Mouse (Mus musculus): ENCODE results near the gene Cyp2j7.
A peak's percentile ranks its signal among the peaks of the same experiment; 100 is the strongest.
"Not testable (repeated sequence)": the region's sequence is repeated elsewhere in the genome, so short reads cannot be mapped to it uniquely, and the experiment has no call there.

Gene Cyp2j7

DNA sequence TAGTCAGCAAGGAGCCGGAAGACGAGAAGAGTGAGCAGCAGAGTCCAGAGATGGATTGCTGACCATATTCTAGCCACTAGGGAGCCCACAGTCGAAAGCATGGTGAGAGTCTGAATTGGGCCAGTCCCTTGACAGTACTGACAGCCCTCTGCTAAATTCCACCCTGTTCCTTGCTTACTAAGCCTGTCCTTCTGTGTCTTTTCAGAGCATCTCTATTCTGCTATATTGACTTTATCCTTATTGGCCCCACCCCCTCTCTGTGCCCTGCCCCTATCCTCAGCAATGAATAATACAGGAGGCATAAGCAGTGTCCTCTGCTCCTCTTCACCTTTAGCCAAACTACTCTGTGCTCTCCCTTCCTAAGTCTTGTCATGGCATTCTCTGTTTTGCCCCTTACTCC is at the start of gene Cyp2j7:
Gene Cyp2j7 (minus strand): TSS at position 101 of the 400 bp plus-strand sequence.
- no peak for DNase-seq (ENCODE audit: low spot score)

GRCm38 (mm10) chr4:96276896-96277295 is 40.4 kb upstream of the Cyp2j7 start:
- DNase-seq (ENCODE audit: low spot score): not testable (repeated sequence)

DNA sequence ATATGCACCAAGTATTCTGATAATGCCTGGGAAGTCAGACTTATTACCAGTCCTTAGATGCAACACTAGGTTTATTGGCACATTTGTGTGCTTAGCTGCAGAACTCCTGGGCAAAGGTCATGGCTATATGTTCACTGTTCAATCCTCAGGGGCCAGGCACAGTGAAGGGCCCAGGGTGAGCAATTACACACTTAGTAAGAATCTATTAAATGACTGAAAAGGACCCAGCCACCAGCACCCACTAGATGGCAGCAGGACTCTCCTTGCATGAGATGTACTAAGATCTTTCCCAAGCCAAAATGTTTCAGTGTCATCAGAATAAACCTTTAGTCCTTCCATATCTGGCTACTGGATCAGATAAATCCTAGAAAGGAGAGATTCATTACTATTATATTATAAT is 37.4 kb upstream of the Cyp2j7 start:
- peak; percentile 39 for DNase-seq (ENCODE audit: low spot score)

DNA sequence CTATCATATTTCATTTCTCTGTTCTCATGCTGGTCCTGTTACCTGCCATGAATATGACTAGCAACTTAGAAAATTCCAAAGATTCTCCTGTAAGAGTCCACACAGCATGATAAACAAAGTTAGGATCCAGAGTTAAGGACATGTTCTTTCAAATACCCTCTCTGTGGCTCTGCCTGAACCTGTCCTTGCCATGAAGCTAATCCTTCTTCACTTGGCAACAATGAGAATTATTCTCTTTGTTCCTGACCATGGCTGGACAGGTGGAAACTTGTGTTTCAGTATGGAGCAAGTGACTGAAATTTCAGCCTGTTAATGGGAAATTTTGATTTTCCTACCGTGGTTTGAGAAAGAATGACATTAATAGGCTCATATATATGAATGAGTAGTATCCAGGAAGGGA is 39.8 kb downstream of the Cyp2j7 start:
- DNase-seq (ENCODE audit: low spot score): no peak

DNA sequence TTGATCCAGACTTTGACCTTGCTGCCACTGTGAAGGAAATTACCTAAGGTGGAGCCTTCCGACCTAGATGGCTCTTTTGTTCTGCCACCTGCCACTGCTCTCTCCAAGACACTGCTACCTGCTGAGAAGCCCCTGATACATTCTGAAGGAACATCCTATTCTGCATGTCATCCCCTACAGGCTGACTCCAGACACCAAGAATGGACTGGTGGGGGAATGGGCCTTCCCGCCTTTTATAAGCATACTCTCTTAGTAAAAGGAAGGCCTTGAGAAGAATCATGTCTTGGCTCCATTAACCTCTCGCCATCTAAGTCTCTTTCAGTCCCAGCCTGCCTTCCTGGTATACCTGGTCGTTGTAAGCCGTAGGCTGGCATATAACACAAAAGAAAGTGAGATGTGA is 47.1 kb downstream of the Cyp2j7 start:
- DNase-seq (ENCODE audit: low spot score): not testable (repeated sequence)

- DNase-seq (ENCODE audit: low spot score): not testable (repeated sequence)
These were observed 47.8 kb downstream of the Cyp2j7 start for GRCm38 (mm10) chr4:96188671-96189070.

GRCm38 (mm10) chr4:96188146-96188545 is 48.3 kb downstream of the Cyp2j7 start:
- DNase-seq (ENCODE audit: low spot score): not testable (repeated sequence)

DNA sequence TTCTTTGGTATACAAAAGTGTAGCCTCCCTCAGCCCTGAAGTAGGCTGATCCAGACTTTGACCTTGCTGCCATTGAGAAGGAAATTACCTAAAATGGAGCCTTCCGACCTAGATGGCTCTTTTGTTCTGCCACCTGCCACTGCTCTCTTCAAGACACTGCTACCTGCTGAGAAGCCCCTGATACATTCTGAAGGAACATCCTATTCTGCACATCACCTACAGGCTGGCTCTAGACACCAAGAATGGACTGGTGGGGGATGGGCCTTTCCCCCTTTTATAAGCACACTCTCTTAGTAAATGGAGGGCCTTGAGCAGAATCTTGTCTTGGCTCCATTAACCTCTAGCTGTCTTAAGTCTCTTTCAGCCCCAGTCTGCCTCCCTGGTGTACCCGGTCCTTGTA is 51.7 kb downstream of the Cyp2j7 start:
- DNase-seq (ENCODE audit: low spot score): not testable (repeated sequence)

- no peak for DNase-seq (ENCODE audit: low spot score)
These were observed 73.6 kb downstream of the Cyp2j7 start for GRCm38 (mm10) chr4:96162839-96163238.

- DNase-seq (ENCODE audit: low spot score): no peak
These were observed 74.9 kb downstream of the Cyp2j7 start for GRCm38 (mm10) chr4:96161575-96161974.

Data from left cerebral cortex, adult 11 months (tissue).